Comparison of ENCODE assay signal across 31 mouse cellular contexts in the genomic region with DNA sequence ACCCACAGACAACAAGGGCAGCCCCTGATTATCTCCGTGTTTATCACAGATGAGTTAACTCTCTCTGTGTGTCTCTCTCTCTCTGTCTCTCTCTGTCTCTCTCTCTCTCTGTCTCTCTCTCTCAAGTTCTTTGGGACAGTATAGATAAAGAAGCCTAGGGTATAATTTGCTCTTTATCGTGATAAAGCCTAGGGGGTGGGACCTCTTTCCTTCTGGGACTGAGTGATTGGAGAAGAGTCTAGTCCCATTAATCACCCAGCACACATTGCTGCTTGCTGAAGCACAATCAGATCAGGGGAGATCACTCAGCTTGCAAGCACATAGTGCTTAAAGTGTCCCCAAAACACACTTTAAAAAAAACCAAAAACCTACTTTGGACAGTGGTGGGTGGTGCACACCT. TPM values are rescaled to one million over a fixed set of nuclear protein-coding genes. Genes with fewer than 3 reads are reported as not detected.
DNase-seq lines count a peak whose midpoint lies in the region; ATAC-seq and TF ChIP-seq lines count a peak whose summit lies in the region.
"Had no signal": no experiment of that assay in that cellular context is flagged by ENCODE, and none has a peak within 500 bp of the region (broad histone marks: within the 10 kb centered on the region; RNA-seq: fewer than 3 reads in every experiment).

No protein-coding gene starts in this region.

- H3K9ac ChIP-seq in liver, embryonic 14.5 days (replicated peaks) = no peak overlapping the region
- H3K9ac ChIP-seq: embryonic facial prominence, embryonic 15.5 days; forebrain, embryonic 13.5 days; heart, embryonic 13.5 days; hindbrain, embryonic 15.5 days; kidney, embryonic 15.5 days; limb, embryonic 13.5 days; midbrain, embryonic 12.5 days; neural tube, embryonic 12.5 days had no signal

- H3K27me3 ChIP-seq in G1E (ENCODE audit: insufficient read depth, low read length) = no peaks in the 10 kb centered on the region
- H3K27me3 ChIP-seq in liver, embryonic 14.5 days (ENCODE audit: control insufficient read depth, insufficient read depth, low read length) = no peaks in the 10 kb centered on the region
- H3K27me3 ChIP-seq: embryonic facial prominence, embryonic 15.5 days; forebrain, embryonic 13.5 days; heart, embryonic 13.5 days; hindbrain, embryonic 15.5 days; kidney, embryonic 15.5 days; limb, embryonic 13.5 days; midbrain, embryonic 12.5 days; neural tube, embryonic 12.5 days had no signal

- peak overlapping the region; percentile 30 for H3K4me2 ChIP-seq in liver, embryonic 14.5 days (ENCODE audit: low read depth)
- H3K4me2 ChIP-seq: embryonic facial prominence, embryonic 15.5 days; forebrain, embryonic 13.5 days; heart, embryonic 13.5 days; hindbrain, embryonic 15.5 days; kidney, embryonic 15.5 days; limb, embryonic 13.5 days; midbrain, embryonic 12.5 days; neural tube, embryonic 12.5 days had no signal

- peak; percentile 72 for TF ChIP-seq EP300 in liver, embryonic 14.5 days (IDR thresholded peaks at IDR 0.05; ENCODE audit: low read depth)

- H3K36me3 ChIP-seq in G1E (replicated peaks) = no peaks in the 10 kb centered on the region
- H3K36me3 ChIP-seq in liver, embryonic 14.5 days (replicated peaks; ENCODE audit: control insufficient read depth, insufficient read depth, low read depth) = no peaks in the 10 kb centered on the region
- H3K36me3 ChIP-seq: embryonic facial prominence, embryonic 10.5 days; embryonic facial prominence, embryonic 15.5 days; heart, embryonic 13.5 days; hindbrain, embryonic 10.5 days; hindbrain, embryonic 15.5 days; kidney, embryonic 15.5 days; limb, embryonic 13.5 days; midbrain, embryonic 12.5 days; neural tube, embryonic 12.5 days had no signal

- 16% methylated on average over 2 of the region's 2 CpGs for WGBS in liver, embryonic 14.5 days (ENCODE audit: insufficient replicate concordance)

- no peaks in the 10 kb centered on the region for H3K9me3 ChIP-seq in G1E (replicated peaks)
- H3K9me3 ChIP-seq in liver, embryonic 14.5 days (ENCODE audit: control insufficient read depth, low read length) = no peaks in the 10 kb centered on the region
- H3K9me3 ChIP-seq: embryonic facial prominence, embryonic 10.5 days; embryonic facial prominence, embryonic 15.5 days; forebrain, embryonic 13.5 days; heart, embryonic 13.5 days; hindbrain, embryonic 10.5 days; hindbrain, embryonic 15.5 days; kidney, embryonic 15.5 days; limb, embryonic 13.5 days; midbrain, embryonic 12.5 days; neural tube, embryonic 12.5 days had no signal

- peak; percentile 82 for ATAC-seq in G1E (ENCODE audit: extremely low read depth, insufficient number of reproducible peaks, low FRiP score, poor library complexity, severe bottlenecking)
- 0 out of 2 replicates have a peak, but pooled peaks have one; percentile 37 for ATAC-seq in erythroid progenitor cell, adult 5-6 weeks (replicated peaks; ENCODE audit: low FRiP score, poor library complexity, severe bottlenecking)
- ATAC-seq in liver, embryonic 14.5 days (ENCODE audit: insufficient read depth) = peak; percentile 83
- ATAC-seq in megakaryocyte-erythroid progenitor cell, adult 5-6 weeks (replicated peaks; ENCODE audit: low FRiP score, low TSS enrichment, poor library complexity, severe bottlenecking) = peak; percentile 81
- ATAC-seq: activated CD4-positive, CD25-positive, alpha-beta regulatory T cell, adult 4 months; forebrain, embryonic 13.5 days; inflammation-experienced regulatory T-cells, adult 6 months had no signal

- no peak overlapping the region for H3K4me3 ChIP-seq in G1E (ENCODE audit: low read depth, low read length)
- no peak overlapping the region for H3K4me3 ChIP-seq in liver, embryonic 14.5 days (ENCODE audit: insufficient read depth in 1 of 2, low read depth in 2 of 2, low read length in 2 of 2)
- H3K4me3 ChIP-seq: embryonic facial prominence, embryonic 10.5 days; embryonic facial prominence, embryonic 15.5 days; forebrain, embryonic 13.5 days; heart, embryonic 13.5 days; hindbrain, embryonic 10.5 days; hindbrain, embryonic 15.5 days; kidney, embryonic 15.5 days; layer of hippocampus, adult 2 months; limb, embryonic 13.5 days; midbrain, embryonic 12.5 days; myocyte; neural tube, embryonic 12.5 days had no signal

- peaks cover 32% of the 10 kb centered on the region for H3K4me1 ChIP-seq in G1E (ENCODE audit: insufficient read depth, low read depth, low read length)
- H3K4me1 ChIP-seq in liver, embryonic 14.5 days (replicated peaks; ENCODE audit: control insufficient read depth in 2 of 2, insufficient read depth in 2 of 2, low read length in 1 of 2) = peaks cover 18 to 30% of the 10 kb centered on the region in 2 experiments
- H3K4me1 ChIP-seq: embryonic facial prominence, embryonic 10.5 days; embryonic facial prominence, embryonic 15.5 days; forebrain, embryonic 13.5 days; heart, embryonic 13.5 days; hindbrain, embryonic 10.5 days; hindbrain, embryonic 15.5 days; kidney, embryonic 15.5 days; limb, embryonic 13.5 days; midbrain, embryonic 12.5 days; neural tube, embryonic 12.5 days had no signal

- TF ChIP-seq CTCF in G1E (IDR thresholded peaks at IDR 0.05; ENCODE audit: low read depth, low read length) = no peak
- TF ChIP-seq CTCF in liver, embryonic 14.5 days (IDR thresholded peaks at IDR 0.05; ENCODE audit: low read depth) = no peak

- DNase-seq in G1E (ENCODE audit: low spot score) = no peak
- DNase-seq in liver, embryonic 14.5 days (ENCODE audit: low read depth in 3 of 3, low spot score in 3 of 3) = no peak
- DNase-seq in Muller cell, postnatal 12 days (ENCODE audit: inconsistent ontology term) = no peak
- DNase-seq in testis, postnatal 10 days (ENCODE audit: low spot score) = no peak
- no peak for DNase-seq in gastrocnemius, postnatal 25 days
- DNase-seq: adrenal gland, adult 2 months; adrenal gland, postnatal 36 days; cerebellum, adult 8-10 months; cerebellum, postnatal 25 days; heart, postnatal 10 days; kidney, adult 11 months; kidney, postnatal 25 days; lung, adult 2 months; lung, postnatal 14 days; thymus, postnatal 4 days had no signal

- peak overlapping the region; percentile 42 for H3K27ac ChIP-seq in liver, embryonic 14.5 days
- H3K27ac ChIP-seq: embryonic facial prominence, embryonic 10.5 days; embryonic facial prominence, embryonic 15.5 days; forebrain, embryonic 13.5 days; heart, embryonic 13.5 days; hindbrain, embryonic 10.5 days; hindbrain, embryonic 15.5 days; kidney, embryonic 15.5 days; layer of hippocampus, adult 2 months; limb, embryonic 13.5 days; midbrain, embryonic 12.5 days; neural tube, embryonic 12.5 days had no signal

RNA-seq across cellular contexts. Expression of gene Srgn, which starts 6.3 kb away (rescaled TPM):
- 700 and 806 TPM in 2 replicates for total RNA-seq in G1E (2014; fragmentation: Nextera tagmentation)
- 437 and 463 TPM in 2 replicates for total RNA-seq in G1E (2017)
- polyA plus RNA-seq in G1E (2012) = 18.3 and 92.7 TPM in 2 replicates
- 532 and 556 TPM in 2 replicates for total RNA-seq in erythroid progenitor cell, adult 5-6 weeks (2015; ENCODE audit: low replicate concordance)
- total RNA-seq in erythroid progenitor cell, adult 5-6 weeks (2017; ENCODE audit: low replicate concordance) = 147 and 262 TPM in 2 replicates
- 23.3 and 23.7 TPM in 2 replicates for polyA plus RNA-seq in liver, embryonic 14.5 days (2012; rRNA removed)
- polyA plus RNA-seq in liver, embryonic 14.5 days (2014; fragmentation: Nextera tagmentation; extraction: Ambion mirVana) = 73.2 and 82.6 TPM in 2 replicates
- total RNA-seq in megakaryocyte-erythroid progenitor cell, adult 5-6 weeks (2014; fragmentation: Nextera tagmentation) = 322 and 332 TPM in 2 replicates
- total RNA-seq in megakaryocyte-erythroid progenitor cell, adult 5-6 weeks (2017) = 732 and 1,011 TPM in 2 replicates
- total RNA-seq in gastrocnemius, postnatal 25 days (2021) = 10 to 100 TPM; 13.0 to 14.3 TPM

RNA-seq across cellular contexts. Expression of gene Vps26a, which starts 34.3 kb away (rescaled TPM):
- total RNA-seq in G1E (2014; fragmentation: Nextera tagmentation) (63.4 and 79.5 TPM in 2 replicates), G1E (2017) (134 and 165 TPM in 2 replicates)
- polyA plus RNA-seq in G1E (2012) = 5.1 and 10.3 TPM in 2 replicates
- total RNA-seq in erythroid progenitor cell, adult 5-6 weeks (2015; ENCODE audit: low replicate concordance) = 33.5 and 37.3 TPM in 2 replicates
- total RNA-seq in erythroid progenitor cell, adult 5-6 weeks (2017; ENCODE audit: low replicate concordance) = 29.4 and 48.0 TPM in 2 replicates
- polyA plus RNA-seq in liver, embryonic 14.5 days (2012; rRNA removed) = 9.1 and 14.7 TPM in 2 replicates
- polyA plus RNA-seq in liver, embryonic 14.5 days (2014; fragmentation: Nextera tagmentation; extraction: Ambion mirVana) = 40.6 and 42.8 TPM in 2 replicates
- 44.1 and 55.2 TPM in 2 replicates for total RNA-seq in megakaryocyte-erythroid progenitor cell, adult 5-6 weeks (2014; fragmentation: Nextera tagmentation)
- total RNA-seq in megakaryocyte-erythroid progenitor cell, adult 5-6 weeks (2017) = 75.5 and 79.0 TPM in 2 replicates
- total RNA-seq in gastrocnemius, postnatal 25 days (2021) = 10 to 100 TPM; 24.7 to 25.6 TPM

RNA-seq across cellular contexts. Expression of gene Kif1bp, which starts 57.3 kb away (rescaled TPM):
- total RNA-seq in G1E (2014; fragmentation: Nextera tagmentation) = 51.4 and 51.5 TPM in 2 replicates
- total RNA-seq in G1E (2017) = 60.1 and 60.9 TPM in 2 replicates
- polyA plus RNA-seq in G1E (2012) = 10.9 and 14.9 TPM in 2 replicates
- total RNA-seq in erythroid progenitor cell, adult 5-6 weeks (2015; ENCODE audit: low replicate concordance) = 16.8 and 19.5 TPM in 2 replicates
- total RNA-seq in erythroid progenitor cell, adult 5-6 weeks (2017; ENCODE audit: low replicate concordance) = 14.0 and 16.4 TPM in 2 replicates
- polyA plus RNA-seq in liver, embryonic 14.5 days (2012; rRNA removed) = 6.0 and 9.2 TPM in 2 replicates
- 11.5 and 13.5 TPM in 2 replicates for polyA plus RNA-seq in liver, embryonic 14.5 days (2014; fragmentation: Nextera tagmentation; extraction: Ambion mirVana)
- total RNA-seq in megakaryocyte-erythroid progenitor cell, adult 5-6 weeks (2014; fragmentation: Nextera tagmentation) = 18.5 and 25.1 TPM in 2 replicates
- 18.7 and 20.9 TPM in 2 replicates for total RNA-seq in megakaryocyte-erythroid progenitor cell, adult 5-6 weeks (2017)
- 10 to 100 TPM; 22.5 to 26.7 TPM for total RNA-seq in gastrocnemius, postnatal 25 days (2021)

Comparison
In these comparisons a context has a peak if more than half of its experiments do, and no peak if none do; other contexts are left out.
1. RNA of gene Srgn, which starts 6.3 kb away (total RNA-seq): 322 to 1,011 TPM in megakaryocyte-erythroid progenitor cell, adult 5-6 weeks, 437 to 806 TPM in G1E and 147 to 556 TPM in erythroid progenitor cell, adult 5-6 weeks; 13.0 to 14.3 TPM in gastrocnemius, postnatal 25 days; every median in the first group is over 4 times any median in the second.
2. Peak in every context shown above with its lines, with median percentiles within 50 percentile points of each other: ATAC-seq.